Mouse (Mus musculus) heart, embryonic 16.5 days (tissue): ENCODE data around the gene Asic2. TPM values are rescaled to one million over a fixed set of nuclear protein-coding genes. Genes with fewer than 3 reads are reported as not detected.

Experiments used
- ATAC-seq: fragments of 200-750 bp; cut with Nextera tagmentation; replicated peaks from 2 replicates; pipeline ENCODE4 v1.8.0; 2017; ENCODE audit warnings: moderate number of reproducible peaks; ENCODE audit not compliant: insufficient read depth, low FRiP score; ENCODE audit errors: extremely low read depth
- H3K27ac ChIP-seq: fragments of 300-500 bp; sonication (generic); 2 replicates; pipeline ENCODE4 v1.5.1; 2014; ENCODE audit warnings: mild to moderate bottlenecking, low read length, control low read depth, moderate library complexity
- H3K27me3 ChIP-seq: fragments of 300-500 bp; sonication (generic); 2 replicates; pipeline ENCODE4 v1.6.1; 2014; ENCODE audit warnings: low read length, mixed read lengths; ENCODE audit not compliant: control insufficient read depth, insufficient read depth
- H3K36me3 ChIP-seq: fragments of 300-500 bp; sonication (generic); 2 replicates; pipeline ENCODE4 v1.6.1; 2014; ENCODE audit not compliant: control insufficient read depth, insufficient read depth
- H3K4me1 ChIP-seq: fragments of 300-500 bp; sonication (generic); 2 replicates; pipeline ENCODE4 v1.6.1; 2014; ENCODE audit warnings: low read length, mixed read lengths; ENCODE audit not compliant: control insufficient read depth, insufficient read depth
- H3K4me2 ChIP-seq: fragments of 300-500 bp; sonication (generic); 2 replicates; pipeline ENCODE4 v1.6.1; 2014; ENCODE audit warnings: low read depth, mild to moderate bottlenecking, control low read depth, low read length
- H3K4me3 ChIP-seq: fragments of 300-500 bp; sonication (generic); 2 replicates; pipeline ENCODE4 v1.5.1; 2014; ENCODE audit warnings: mild to moderate bottlenecking, control low read depth, low read length
- H3K9ac ChIP-seq: fragments of 300-500 bp; sonication (generic); 2 replicates; pipeline ENCODE4 v1.6.1; 2014; ENCODE audit warnings: low read length, control low read depth
- H3K9me3 ChIP-seq: fragments of 300-500 bp; sonication (generic); replicated peaks from 2 replicates; pipeline ENCODE4 v1.6.1; 2016; ENCODE audit warnings: low read length; ENCODE audit not compliant: control insufficient read depth
- WGBS: fragments of 180-500 bp; shearing (Covaris S2); extraction: QIAGEN DNeasy Blood & Tissue Kit; methylation state at CpG from one replicate; pipeline ENCODE4 v1.1.7; 2014; 5-methylcytosine and 5-hydroxymethylcytosine counted together
- polyA plus RNA-seq: library from polyadenylated mRNA; unstranded; fragments of >200 nt; fragmentation: Nextera tagmentation; extraction: Ambion mirVana; gene quantifications from 2 replicates; pipeline ENCODE4 v1.2.1, GENCODE M21; 2015

Asic2 gene
- polyA plus RNA-seq, 1 experiment from 2014 or later, result not detected

DNA sequence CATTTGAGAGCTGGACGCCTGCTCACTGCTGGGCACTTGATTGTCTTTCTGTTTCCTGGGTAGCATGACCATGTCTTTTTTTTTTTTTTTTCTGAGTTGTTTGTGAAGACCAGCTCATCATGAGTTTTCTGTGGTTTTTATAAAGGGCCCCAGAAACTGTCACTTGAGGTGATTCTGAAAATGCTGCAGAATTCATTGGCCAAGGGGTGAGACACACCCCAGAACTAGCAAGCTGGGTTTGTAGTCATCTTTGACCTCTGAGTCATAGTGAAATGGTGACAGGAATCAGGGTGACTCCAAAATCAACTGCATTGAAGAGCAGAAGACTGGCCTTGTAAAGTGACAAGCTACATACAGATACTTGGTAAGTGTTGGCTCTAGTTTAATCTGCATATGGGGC, 521.9 kb downstream of the Asic2 start:
- Histone ChIP-seq H3K27ac (no peak overlapping the region), H3K36me3 (no peaks in the 10 kb centered on the region), H3K27me3 (no peaks in the 10 kb centered on the region), H3K9me3 (no peaks in the 10 kb centered on the region), H3K4me1 (peaks cover 12% of the 10 kb centered on the region), H3K4me3 (no peak overlapping the region), H3K4me2 (no peak overlapping the region), H3K9ac (no peak overlapping the region)
- no peak for ATAC-seq
- WGBS, result 85% methylated on average over 1 of the region's 1 CpGs

DNA sequence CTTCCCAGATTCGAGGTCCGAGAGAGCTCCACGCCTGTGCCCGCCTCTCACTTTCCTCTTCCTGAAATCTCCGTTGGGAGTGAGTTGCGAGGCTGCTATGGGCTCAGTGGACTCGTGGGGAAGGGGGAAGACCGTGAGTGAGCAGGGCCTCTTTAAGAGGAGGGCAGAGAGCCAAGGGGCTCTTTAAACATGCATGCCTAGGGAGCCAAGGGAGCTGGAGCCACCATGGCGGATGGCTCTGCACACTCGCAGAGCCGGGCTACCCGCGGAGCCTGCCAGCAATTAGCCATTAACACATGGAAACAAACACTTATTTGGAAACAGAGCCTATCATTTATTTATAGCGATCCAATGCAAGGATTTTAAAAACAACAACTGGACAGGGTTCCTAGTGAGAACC, 541.4 kb downstream of the Asic2 start:
- no peaks in the 10 kb centered on the region for H3K9me3 ChIP-seq
- H3K4me2 ChIP-seq, result no peak overlapping the region
- ATAC-seq, result no peak; the same call in 1 of the 2 replicates
- H3K9ac ChIP-seq, result no peak overlapping the region
- H3K4me1 ChIP-seq, result no peaks in the 10 kb centered on the region
- no peak overlapping the region for H3K27ac ChIP-seq
- no peaks in the 10 kb centered on the region for H3K27me3 ChIP-seq
- WGBS, result 54% methylated on average over 14 of the region's 14 CpGs
- H3K36me3 ChIP-seq, result no peaks in the 10 kb centered on the region
- H3K4me3 ChIP-seq, result no peak overlapping the region

DNA sequence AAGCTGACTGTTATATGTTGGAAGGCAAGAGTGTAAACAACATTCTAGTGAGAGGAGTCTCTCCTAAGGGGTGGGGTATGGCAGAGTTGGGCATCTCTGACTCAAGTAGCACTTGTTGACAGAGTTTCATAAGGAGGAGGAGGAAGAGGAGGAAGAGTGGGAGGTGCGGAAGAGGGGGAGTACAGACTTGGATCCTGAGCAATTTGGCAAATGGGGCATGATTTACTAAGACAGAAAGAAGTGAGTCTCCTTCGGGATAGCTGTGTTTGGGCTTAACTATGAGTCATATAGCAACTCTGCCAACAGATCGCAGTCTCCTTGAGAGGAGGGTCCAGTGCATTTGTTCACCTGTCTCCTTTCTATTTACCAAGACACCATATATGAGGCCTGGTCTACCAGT, 549.1 kb downstream of the Asic2 start:
- Histone ChIP-seq H3K27me3 (no peaks in the 10 kb centered on the region), H3K9me3 (no peaks in the 10 kb centered on the region), H3K36me3 (no peaks in the 10 kb centered on the region), H3K4me3 (no peak overlapping the region), H3K27ac (no peak overlapping the region), H3K4me2 (no peak overlapping the region), H3K9ac (no peak overlapping the region), H3K4me1 (no peaks in the 10 kb centered on the region)
- no peak for ATAC-seq
- 85% methylated on average over 3 of the region's 3 CpGs for WGBS

DNA sequence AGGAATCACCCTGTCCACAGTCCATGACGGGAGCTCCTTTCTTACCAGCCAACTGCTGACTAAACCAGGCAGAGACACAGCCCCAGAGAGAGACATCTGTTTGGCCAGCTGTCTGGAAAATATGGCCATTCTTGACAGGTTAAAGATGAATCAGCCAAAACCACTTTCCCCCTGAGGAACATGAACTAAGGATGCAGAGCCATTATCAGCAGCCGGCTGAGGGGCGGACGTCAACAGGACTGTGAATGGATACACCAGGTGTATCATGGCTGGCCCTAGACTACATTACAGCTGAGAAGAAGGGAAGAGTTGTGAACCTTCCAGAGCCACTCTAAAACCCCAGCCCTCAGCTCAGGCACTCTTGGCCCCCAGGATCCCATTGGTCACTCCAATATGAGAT, 550.2 kb downstream of the Asic2 start:
- Histone ChIP-seq H3K4me3 (no peak overlapping the region), H3K27ac (no peak overlapping the region), H3K9me3 (no peaks in the 10 kb centered on the region), H3K4me2 (no peak overlapping the region), H3K4me1 (no peaks in the 10 kb centered on the region), H3K36me3 (no peaks in the 10 kb centered on the region), H3K9ac (no peak overlapping the region), H3K27me3 (no peaks in the 10 kb centered on the region)
- 85% methylated on average over 4 of the region's 4 CpGs for WGBS
- no peak for ATAC-seq

DNA sequence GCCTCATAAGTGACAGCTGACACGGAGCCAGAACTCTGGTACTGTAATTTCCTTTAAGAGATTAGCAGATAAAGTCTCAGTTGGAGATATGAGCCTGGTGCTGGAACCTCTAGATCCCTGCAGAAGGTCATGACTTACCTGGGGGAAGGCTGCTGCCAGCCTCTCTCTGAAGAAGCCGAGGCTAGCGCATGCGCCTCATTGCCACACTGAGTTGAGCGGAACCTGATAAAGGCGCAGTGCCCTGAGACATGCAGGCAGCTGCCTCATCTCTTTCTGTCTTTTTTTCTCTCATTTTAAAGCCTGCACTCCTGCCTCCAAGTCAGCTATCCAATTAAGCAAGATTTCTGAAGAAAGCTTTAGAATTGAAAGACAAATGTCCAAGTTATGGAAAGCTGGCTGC, 551.9 kb downstream of the Asic2 start:
- Histone ChIP-seq H3K27me3 (no peaks in the 10 kb centered on the region), H3K36me3 (no peaks in the 10 kb centered on the region), H3K4me2 (no peak overlapping the region), H3K9me3 (no peaks in the 10 kb centered on the region), H3K4me1 (no peaks in the 10 kb centered on the region), H3K4me3 (no peak overlapping the region), H3K9ac (no peak overlapping the region), H3K27ac (no peak overlapping the region)
- WGBS, result 73% methylated on average over 6 of the region's 6 CpGs
- no peak for ATAC-seq

DNA sequence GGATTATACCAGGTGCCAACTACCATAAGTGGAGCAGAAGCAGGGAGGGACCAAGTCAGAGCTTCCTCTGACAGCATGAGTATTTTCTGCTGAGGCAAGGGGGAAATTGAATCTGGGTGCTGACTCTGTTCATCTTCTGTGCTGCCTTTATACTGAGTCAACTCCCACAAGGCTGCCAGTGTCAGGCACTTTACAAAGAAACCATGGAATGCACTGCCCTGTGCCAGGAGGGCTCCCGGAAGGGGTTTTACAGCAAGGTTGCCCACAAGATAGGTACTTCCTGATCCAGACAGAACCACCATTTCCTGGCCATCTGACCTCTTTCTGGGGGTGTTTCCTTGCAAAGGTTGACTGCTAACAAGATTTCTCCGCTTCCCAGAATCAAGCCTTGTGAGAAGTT, 553.7 kb downstream of the Asic2 start:
- Histone ChIP-seq H3K4me3 (no peak overlapping the region), H3K27me3 (no peaks in the 10 kb centered on the region), H3K9ac (no peak overlapping the region), H3K4me1 (no peaks in the 10 kb centered on the region), H3K27ac (no peak overlapping the region), H3K9me3 (no peaks in the 10 kb centered on the region), H3K36me3 (no peaks in the 10 kb centered on the region), H3K4me2 (no peak overlapping the region)
- ATAC-seq, result no peak
- WGBS, result 62% methylated on average over 2 of the region's 2 CpGs

DNA sequence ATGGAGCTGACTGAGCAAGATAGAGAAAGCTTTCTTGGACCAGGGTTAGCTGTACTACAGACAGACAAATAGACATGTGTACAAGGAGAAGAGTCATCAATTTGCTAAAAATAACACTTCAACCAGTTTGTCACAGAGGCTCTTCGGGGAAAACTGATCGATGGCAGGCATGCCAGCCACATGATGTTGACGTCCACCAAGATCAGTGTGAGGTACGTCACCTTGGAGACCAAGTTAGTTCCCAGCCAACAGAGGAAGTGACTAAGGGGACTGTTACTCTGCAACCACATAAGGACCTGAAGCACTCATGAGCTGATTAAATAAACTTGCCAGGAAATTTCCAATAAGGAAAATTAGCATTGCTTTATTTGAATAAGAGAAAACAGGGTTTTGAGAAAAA, 557.0 kb downstream of the Asic2 start:
- H3K27ac ChIP-seq, result no peak overlapping the region
- H3K9ac ChIP-seq, result no peak overlapping the region
- H3K36me3 ChIP-seq, result no peaks in the 10 kb centered on the region
- no peak overlapping the region for H3K4me3 ChIP-seq
- no peak for ATAC-seq
- 33% methylated on average over 4 of the region's 4 CpGs for WGBS
- H3K9me3 ChIP-seq, result no peaks in the 10 kb centered on the region
- no peaks in the 10 kb centered on the region for H3K4me1 ChIP-seq
- H3K27me3 ChIP-seq, result no peaks in the 10 kb centered on the region
- no peak overlapping the region for H3K4me2 ChIP-seq

DNA sequence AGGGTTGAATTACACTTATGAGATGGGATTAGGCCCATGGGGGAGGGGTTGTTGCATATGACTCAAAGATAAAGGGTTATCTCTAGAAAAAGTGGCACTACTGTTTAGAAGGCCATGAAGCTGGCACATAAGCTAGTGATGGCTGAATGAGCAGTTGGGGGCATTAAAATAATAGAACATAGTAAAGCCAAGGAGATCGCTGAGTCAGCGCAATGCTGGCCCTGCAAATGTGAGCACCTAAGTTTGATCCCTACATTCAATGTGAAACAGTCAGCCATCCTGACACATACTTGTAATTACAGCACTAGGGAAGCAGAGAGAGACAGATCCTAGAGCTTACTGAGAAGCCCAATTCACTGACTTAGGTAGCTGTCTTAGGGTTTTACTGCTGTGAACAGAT, 562.3 kb downstream of the Asic2 start:
- Histone ChIP-seq H3K27me3 (no peaks in the 10 kb centered on the region), H3K4me2 (no peak overlapping the region), H3K36me3 (no peaks in the 10 kb centered on the region), H3K27ac (no peak overlapping the region), H3K9ac (no peak overlapping the region), H3K9me3 (no peaks in the 10 kb centered on the region), H3K4me3 (no peak overlapping the region), H3K4me1 (no peaks in the 10 kb centered on the region)
- no peak for ATAC-seq
- 90% methylated on average over 2 of the region's 2 CpGs for WGBS

DNA sequence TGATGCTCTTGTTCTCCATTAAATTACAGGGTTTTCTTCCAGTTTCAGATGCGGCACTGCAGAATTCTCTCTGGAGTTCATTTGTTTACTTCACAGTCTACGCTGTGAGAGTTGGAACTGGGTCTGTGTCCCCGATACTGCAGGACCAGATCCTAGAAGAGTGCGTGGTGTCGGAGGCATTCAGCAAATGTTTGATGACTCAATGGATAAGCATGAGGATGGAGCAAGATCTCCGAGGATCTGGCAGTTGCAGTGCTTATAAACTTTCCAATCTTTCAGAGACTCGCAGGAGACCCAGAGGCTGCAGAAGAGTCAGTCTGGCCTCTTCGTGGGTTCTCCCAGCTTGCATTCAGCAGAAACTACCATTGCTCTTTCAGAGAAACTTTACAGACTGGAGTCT, 566.0 kb downstream of the Asic2 start:
- Histone ChIP-seq H3K4me3 (no peak overlapping the region), H3K9me3 (no peaks in the 10 kb centered on the region), H3K36me3 (no peaks in the 10 kb centered on the region), H3K9ac (no peak overlapping the region), H3K27me3 (no peaks in the 10 kb centered on the region), H3K27ac (no peak overlapping the region), H3K4me1 (no peaks in the 10 kb centered on the region), H3K4me2 (no peak overlapping the region)
- 72% methylated on average over 8 of the region's 8 CpGs for WGBS
- no peak for ATAC-seq

DNA sequence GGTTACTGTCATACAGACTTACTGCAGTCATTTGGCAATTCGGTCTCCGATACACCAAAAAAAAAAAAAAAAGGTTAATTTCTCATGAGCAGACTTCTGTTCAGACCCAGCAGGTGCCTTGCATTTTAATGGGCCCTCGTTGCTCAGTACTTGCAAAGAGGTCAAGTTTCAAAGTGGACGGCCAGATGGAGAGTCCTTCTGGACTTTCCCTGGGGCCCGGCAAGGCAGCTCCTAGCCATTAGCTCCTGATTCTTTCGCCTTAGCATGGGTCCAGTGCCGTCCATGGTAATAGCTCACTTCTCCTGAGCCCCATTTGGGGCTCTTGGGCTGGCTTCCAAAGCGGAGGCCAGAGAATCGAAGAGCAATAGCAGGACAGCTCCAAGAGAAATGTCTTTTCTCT, 575.4 kb downstream of the Asic2 start:
- ATAC-seq, result no peak
- Histone ChIP-seq H3K27ac (no peak overlapping the region), H3K4me3 (no peak overlapping the region), H3K9me3 (no peaks in the 10 kb centered on the region), H3K9ac (no peak overlapping the region), H3K4me2 (no peak overlapping the region), H3K4me1 (no peaks in the 10 kb centered on the region), H3K36me3 (no peaks in the 10 kb centered on the region), H3K27me3 (no peaks in the 10 kb centered on the region)
- WGBS, result 63% methylated on average over 9 of the region's 9 CpGs
